Mouse (Mus musculus): ENCODE results near the gene Extl1.

DNA sequence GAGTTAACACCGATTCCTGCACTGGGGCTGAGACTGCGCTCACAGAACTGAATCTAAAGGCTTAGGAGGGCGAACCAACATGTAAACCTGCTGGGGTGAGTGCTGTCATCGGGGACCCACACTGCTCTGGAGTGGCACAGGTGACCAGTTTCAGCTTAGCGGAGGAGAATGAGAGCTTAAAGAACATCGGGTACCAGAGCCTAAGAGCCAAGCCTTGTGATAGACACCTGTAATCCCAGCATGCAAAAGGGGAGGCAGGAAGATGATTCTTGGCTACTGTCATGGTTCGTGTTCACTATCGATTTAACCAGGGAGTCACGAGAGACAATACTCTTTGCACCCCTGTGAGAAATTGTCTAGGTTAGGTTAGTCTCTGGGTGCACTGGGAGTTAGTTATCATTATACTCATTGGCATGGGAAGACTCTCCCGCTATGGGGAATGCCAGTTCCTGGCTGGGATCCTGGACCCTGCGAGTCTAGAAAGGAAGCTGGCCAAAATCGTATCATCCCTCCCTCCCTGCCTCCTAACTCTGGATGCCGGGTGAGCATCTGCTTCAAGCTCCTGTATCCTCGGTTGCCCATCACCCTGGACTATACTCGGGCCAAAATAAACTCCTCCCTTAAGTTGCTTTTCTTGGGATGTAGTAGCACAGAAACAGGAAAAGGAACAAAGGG, 49.2 kb upstream of the Extl1 start:
- TF ChIP-seq CTCF (conservative IDR thresholded peaks at IDR 0.05; ENCODE audit: low read length) (no peak), NANOG (IDR thresholded peaks at IDR 0.05; ENCODE audit: borderline replicate concordance, low read length) (no peak), POU5F1 (IDR thresholded peaks at IDR 0.05; ENCODE audit: borderline replicate concordance, low read length) (no peak)
